Mouse (Mus musculus): ENCODE data around the gene Ugt3a1. TPM values are rescaled to one million over a fixed set of nuclear protein-coding genes. Genes with fewer than 3 reads are reported as not detected.

The Ugt3a1 gene
- polyA plus RNA-seq, 1 experiment from 2014 or later, result not detected

DNA sequence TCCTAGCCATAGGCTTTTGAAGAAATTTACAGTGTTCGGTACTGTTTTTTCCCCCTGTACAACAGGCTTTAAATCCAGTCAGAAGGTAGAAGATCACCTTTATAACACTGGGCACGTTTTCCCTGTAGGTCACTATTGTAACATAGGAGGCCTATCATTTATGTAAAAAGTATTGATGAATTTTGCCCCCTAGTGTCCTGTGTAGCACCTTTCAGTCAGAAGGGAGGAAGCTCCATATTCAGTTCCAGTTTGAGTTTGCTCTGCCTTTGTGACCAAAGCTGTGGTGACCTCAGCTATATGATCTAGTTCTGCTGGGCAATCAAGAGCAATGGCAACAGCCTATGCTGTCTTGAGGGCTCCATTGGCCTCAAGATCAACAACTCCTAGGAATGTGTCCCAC lies 13.0 kb downstream of the Ugt3a1 start:
- 58% methylated on average over 2 of the region's 2 CpGs for WGBS (ENCODE audit: insufficient replicate concordance)
- H3K27ac ChIP-seq (ENCODE audit: low read depth, low read length), result no peak overlapping the region
- ATAC-seq (replicated peaks; ENCODE audit: insufficient number of reproducible peaks, low FRiP score, low TSS enrichment), result no peak
- no peaks in the 10 kb centered on the region for H3K9me3 ChIP-seq (replicated peaks; ENCODE audit: control insufficient read depth, low read length)
- no peaks in the 10 kb centered on the region for H3K4me1 ChIP-seq (ENCODE audit: control insufficient read depth, insufficient read depth, low read length)
- H3K4me3 ChIP-seq (ENCODE audit: low read depth, low read length), result no peak overlapping the region
- H3K36me3 ChIP-seq (ENCODE audit: control insufficient read depth, insufficient read depth, low read length), result no peaks in the 10 kb centered on the region
- H3K27me3 ChIP-seq (ENCODE audit: control insufficient read depth, insufficient read depth, low read length), result no peaks in the 10 kb centered on the region
- H3K4me2 ChIP-seq, result no peak overlapping the region
- no peak overlapping the region for H3K9ac ChIP-seq (ENCODE audit: low read depth, low read length)

DNA sequence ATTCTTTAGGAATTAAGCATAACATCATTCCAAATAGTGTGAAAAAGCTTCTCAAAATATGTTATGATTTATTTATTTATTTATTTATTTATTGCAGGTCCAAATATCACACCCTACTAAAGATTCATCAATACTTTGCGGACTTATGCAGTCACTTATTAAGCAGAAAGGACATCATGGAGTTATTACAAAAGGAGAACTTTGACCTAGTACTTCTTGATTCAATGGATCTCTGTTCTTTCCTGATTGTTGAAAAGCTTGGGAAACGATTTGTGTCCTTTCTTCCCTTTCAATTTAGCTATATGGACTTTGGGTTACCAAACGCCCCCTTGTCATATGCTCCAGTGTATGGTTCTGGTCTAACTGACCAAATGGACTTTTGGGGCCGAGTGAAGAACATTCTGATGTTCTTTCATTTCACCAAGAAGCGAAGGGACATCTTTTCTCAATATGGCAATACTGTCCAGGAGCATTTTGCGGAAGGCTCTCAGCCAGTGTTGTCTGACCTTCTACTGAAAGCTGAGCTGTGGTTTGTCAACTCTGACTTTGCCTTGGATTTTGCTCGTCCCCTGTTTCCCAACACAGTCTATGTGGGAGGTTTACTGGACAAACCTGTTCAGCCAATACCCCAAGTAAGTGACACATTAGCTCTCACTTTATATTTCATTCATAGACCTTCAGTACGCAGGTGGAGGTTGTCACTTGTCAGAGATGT lies 29.4 kb downstream of the Ugt3a1 start:
- Histone ChIP-seq H3K4me3 (ENCODE audit: low read depth, low read length) (no peak overlapping the region), H3K9me3 (replicated peaks; ENCODE audit: control insufficient read depth, low read length) (no peaks in the 10 kb centered on the region), H3K9ac (ENCODE audit: low read depth, low read length) (no peak overlapping the region), H3K36me3 (ENCODE audit: control insufficient read depth, insufficient read depth, low read length) (no peaks in the 10 kb centered on the region), H3K27me3 (ENCODE audit: control insufficient read depth, insufficient read depth, low read length) (no peaks in the 10 kb centered on the region), H3K4me2 (no peak overlapping the region), H3K27ac (ENCODE audit: low read depth, low read length) (no peak overlapping the region), H3K4me1 (ENCODE audit: control insufficient read depth, insufficient read depth, low read length) (no peaks in the 10 kb centered on the region)
- no peak for ATAC-seq (replicated peaks; ENCODE audit: insufficient number of reproducible peaks, low FRiP score, low TSS enrichment)
- 74% methylated on average over 8 of the region's 8 CpGs for WGBS (ENCODE audit: insufficient replicate concordance)

DNA sequence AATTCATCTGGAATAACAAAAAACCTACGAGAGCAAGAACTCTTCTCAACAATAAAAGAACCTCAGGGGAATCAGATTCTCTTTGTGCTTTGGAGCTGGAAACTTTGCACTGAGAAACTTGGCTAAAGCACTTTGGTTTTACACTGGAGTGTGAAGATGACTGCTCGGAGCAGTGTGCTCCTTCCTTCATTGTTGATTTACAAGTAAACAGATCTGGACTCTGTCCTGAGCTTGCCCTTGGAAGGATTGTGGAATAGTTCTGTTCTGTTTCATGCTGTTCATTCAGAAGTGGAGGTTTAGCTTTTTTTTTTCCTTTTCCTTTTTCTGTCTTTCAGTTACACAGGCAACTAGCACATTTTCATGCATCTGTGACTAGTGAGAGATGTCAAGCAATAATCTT lies 57.9 kb downstream of the Ugt3a1 start:
- Histone ChIP-seq H3K9ac (ENCODE audit: low read depth, low read length) (no peak overlapping the region), H3K4me3 (ENCODE audit: low read depth, low read length) (no peak overlapping the region), H3K36me3 (ENCODE audit: control insufficient read depth, insufficient read depth, low read length) (no peaks in the 10 kb centered on the region), H3K27ac (ENCODE audit: low read depth, low read length) (no peak overlapping the region), H3K9me3 (replicated peaks; ENCODE audit: control insufficient read depth, low read length) (no peaks in the 10 kb centered on the region), H3K27me3 (ENCODE audit: control insufficient read depth, insufficient read depth, low read length) (no peaks in the 10 kb centered on the region), H3K4me1 (ENCODE audit: control insufficient read depth, insufficient read depth, low read length) (no peaks in the 10 kb centered on the region), H3K4me2 (no peak overlapping the region)
- WGBS (ENCODE audit: insufficient replicate concordance), result 75% methylated on average over 2 of the region's 2 CpGs
- ATAC-seq (replicated peaks; ENCODE audit: insufficient number of reproducible peaks, low FRiP score, low TSS enrichment), result no peak

DNA sequence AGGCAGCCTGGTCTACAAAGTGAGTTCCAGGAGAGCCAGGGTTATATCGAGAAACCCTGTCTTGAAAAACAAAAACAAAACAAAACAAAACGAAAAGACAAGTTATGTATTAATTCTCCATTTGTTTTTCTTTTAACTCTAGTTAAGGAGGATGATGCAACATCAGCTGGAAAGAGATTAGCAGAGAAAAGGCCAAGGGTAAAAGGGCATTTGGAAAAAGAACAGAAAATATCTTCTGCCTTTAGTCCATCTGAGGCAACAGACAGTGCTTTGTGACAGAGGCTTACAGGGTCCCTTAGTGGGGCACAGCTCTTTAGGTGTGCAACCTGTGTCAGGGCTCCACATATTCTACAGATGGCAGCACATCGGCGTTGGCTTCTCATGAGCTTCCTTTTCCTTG lies 58.7 kb downstream of the Ugt3a1 start, which contains the start of gene Ugt3a2:
Ugt3a2 (plus strand) TSS at position 210 of the 400 bp plus-strand sequence.
- Histone ChIP-seq H3K4me3 (ENCODE audit: low read depth, low read length) (no peak within 1 kb of the TSS), H3K4me2 (no peak within 1 kb of the TSS), H3K27me3 (ENCODE audit: control insufficient read depth, insufficient read depth, low read length) (no peaks in the 10 kb centered on the region), H3K27ac (ENCODE audit: low read depth, low read length) (no peak within 1 kb of the TSS), H3K9ac (ENCODE audit: low read depth, low read length) (no peak within 1 kb of the TSS), H3K9me3 (replicated peaks; ENCODE audit: control insufficient read depth, low read length) (no peaks in the 10 kb centered on the region), H3K4me1 (ENCODE audit: control insufficient read depth, insufficient read depth, low read length) (no peaks in the 10 kb centered on the region), H3K36me3 (ENCODE audit: control insufficient read depth, insufficient read depth, low read length) (no peaks in the 10 kb centered on the region)
- ATAC-seq (replicated peaks; ENCODE audit: insufficient number of reproducible peaks, low FRiP score, low TSS enrichment), result no peak
- WGBS (ENCODE audit: insufficient replicate concordance), result 80% methylated on average over 4 of the region's 4 CpGs

DNA sequence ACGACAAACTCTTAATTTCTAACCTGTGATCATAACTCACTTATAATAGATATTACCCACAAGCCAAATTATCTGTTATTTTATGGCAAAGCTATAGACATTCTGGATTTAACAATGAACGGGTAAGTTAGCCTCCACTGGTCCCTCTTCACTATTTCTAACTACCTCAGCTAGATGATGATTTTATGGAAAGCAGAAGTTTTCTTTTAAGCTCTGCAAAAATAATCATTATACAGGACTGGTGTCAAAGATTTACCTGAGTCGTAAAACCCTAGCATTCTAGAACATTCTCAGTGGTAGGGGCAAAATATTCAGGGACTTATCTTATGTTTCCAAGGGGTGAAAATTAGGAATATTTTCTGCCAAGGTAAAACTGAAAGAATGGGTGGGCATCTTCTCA lies 59.9 kb downstream of the Ugt3a1 start:
- H3K9me3 ChIP-seq (replicated peaks; ENCODE audit: control insufficient read depth, low read length), result no peaks in the 10 kb centered on the region

DNA sequence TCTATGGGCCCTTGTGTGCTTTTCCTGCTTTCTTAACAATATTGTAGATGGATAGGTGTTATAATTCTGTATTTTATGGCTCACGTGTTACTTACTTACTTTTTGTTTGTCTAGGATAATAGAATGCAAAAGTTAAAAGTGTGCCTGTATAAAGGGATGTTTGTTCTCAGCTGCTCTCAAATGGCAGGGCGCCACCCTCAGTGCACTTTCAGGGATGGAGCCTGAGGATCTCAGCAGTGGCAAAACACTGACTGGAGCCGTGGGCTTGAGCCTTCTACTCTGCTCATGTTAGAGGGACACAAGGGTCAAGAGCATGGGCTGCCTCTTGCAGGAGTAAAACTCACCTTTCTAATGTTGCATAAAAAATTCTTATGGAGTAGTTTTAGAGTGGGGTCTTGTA lies 60.3 kb downstream of the Ugt3a1 start:
- Histone ChIP-seq H3K4me1 (ENCODE audit: control insufficient read depth, insufficient read depth, low read length) (no peaks in the 10 kb centered on the region), H3K27ac (ENCODE audit: low read depth, low read length) (no peak overlapping the region), H3K9me3 (replicated peaks; ENCODE audit: control insufficient read depth, low read length) (no peaks in the 10 kb centered on the region), H3K27me3 (ENCODE audit: control insufficient read depth, insufficient read depth, low read length) (no peaks in the 10 kb centered on the region), H3K36me3 (ENCODE audit: control insufficient read depth, insufficient read depth, low read length) (no peaks in the 10 kb centered on the region), H3K4me2 (no peak overlapping the region), H3K4me3 (ENCODE audit: low read depth, low read length) (no peak overlapping the region), H3K9ac (ENCODE audit: low read depth, low read length) (no peak overlapping the region)
- ATAC-seq (replicated peaks; ENCODE audit: insufficient number of reproducible peaks, low FRiP score, low TSS enrichment), result no peak
- WGBS (ENCODE audit: insufficient replicate concordance), result 63% methylated on average over 3 of the region's 3 CpGs

More for the DNA sequence above, 59.9 kb downstream of the Ugt3a1 start:
- no peak overlapping the region for H3K4me3 ChIP-seq (ENCODE audit: low read depth, low read length)
- no peak for ATAC-seq (replicated peaks; ENCODE audit: insufficient number of reproducible peaks, low FRiP score, low TSS enrichment)
- H3K4me2 ChIP-seq, result no peak overlapping the region
- H3K27ac ChIP-seq (ENCODE audit: low read depth, low read length), result no peak overlapping the region
- no peaks in the 10 kb centered on the region for H3K27me3 ChIP-seq (ENCODE audit: control insufficient read depth, insufficient read depth, low read length)
- no peaks in the 10 kb centered on the region for H3K36me3 ChIP-seq (ENCODE audit: control insufficient read depth, insufficient read depth, low read length)
- H3K9ac ChIP-seq (ENCODE audit: low read depth, low read length), result no peak overlapping the region
- WGBS (ENCODE audit: insufficient replicate concordance), result 68% methylated on average over 3 of the region's 3 CpGs
- no peaks in the 10 kb centered on the region for H3K4me1 ChIP-seq (ENCODE audit: control insufficient read depth, insufficient read depth, low read length)

DNA sequence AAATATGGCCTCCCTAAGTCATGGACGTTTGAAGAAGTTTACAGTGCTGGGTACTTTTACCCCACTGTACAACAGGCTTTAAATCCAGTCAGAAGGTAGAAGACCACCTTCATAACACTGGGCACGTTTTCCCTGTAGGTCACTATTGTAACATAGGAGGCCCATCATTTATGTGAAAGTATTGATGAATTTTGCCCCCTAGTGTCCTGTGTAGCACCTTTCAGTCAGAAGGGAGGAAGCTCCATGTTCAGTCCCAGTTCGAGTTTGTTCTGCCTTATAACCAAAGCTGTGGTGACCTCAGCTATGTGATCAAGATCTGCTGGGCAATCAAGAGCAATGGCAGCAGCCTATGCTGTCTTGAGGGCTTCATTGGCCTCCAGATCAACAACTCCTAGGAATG lies 72.1 kb downstream of the Ugt3a1 start:
- 54% methylated on average over 3 of the region's 3 CpGs for WGBS (ENCODE audit: insufficient replicate concordance)
- no peaks in the 10 kb centered on the region for H3K4me1 ChIP-seq (ENCODE audit: control insufficient read depth, insufficient read depth, low read length)
- no peaks in the 10 kb centered on the region for H3K9me3 ChIP-seq (replicated peaks; ENCODE audit: control insufficient read depth, low read length)
- no peak for ATAC-seq (replicated peaks; ENCODE audit: insufficient number of reproducible peaks, low FRiP score, low TSS enrichment)
- no peak overlapping the region for H3K4me3 ChIP-seq (ENCODE audit: low read depth, low read length)
- no peaks in the 10 kb centered on the region for H3K36me3 ChIP-seq (ENCODE audit: control insufficient read depth, insufficient read depth, low read length)
- no peak overlapping the region for H3K27ac ChIP-seq (ENCODE audit: low read depth, low read length)
- no peak overlapping the region for H3K4me2 ChIP-seq
- H3K27me3 ChIP-seq (ENCODE audit: control insufficient read depth, insufficient read depth, low read length), result no peaks in the 10 kb centered on the region
- H3K9ac ChIP-seq (ENCODE audit: low read depth, low read length), result no peak overlapping the region

DNA sequence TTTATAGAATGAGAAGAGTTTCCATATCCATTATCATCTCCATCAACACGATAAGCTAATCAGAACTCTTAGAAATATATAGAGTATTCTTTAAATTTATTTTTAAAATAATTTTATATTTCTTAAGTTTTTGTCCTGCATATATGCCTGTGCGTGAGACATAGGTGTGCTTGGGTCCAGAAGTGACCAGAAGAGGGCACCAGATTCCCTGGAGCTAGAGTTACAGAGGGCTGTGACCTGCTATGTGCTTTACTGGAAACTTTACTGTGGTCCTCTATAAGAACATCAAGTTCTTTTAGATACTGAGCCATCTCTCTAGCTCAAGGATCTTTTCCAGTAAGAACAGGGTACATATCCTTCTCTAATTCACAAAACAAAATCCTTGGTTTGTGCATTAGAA lies 86.1 kb downstream of the Ugt3a1 start:
- Histone ChIP-seq H3K36me3 (ENCODE audit: control insufficient read depth, insufficient read depth, low read length) (no peaks in the 10 kb centered on the region), H3K4me1 (ENCODE audit: control insufficient read depth, insufficient read depth, low read length) (no peaks in the 10 kb centered on the region), H3K9me3 (replicated peaks; ENCODE audit: control insufficient read depth, low read length) (no peaks in the 10 kb centered on the region), H3K4me2 (no peak overlapping the region), H3K9ac (ENCODE audit: low read depth, low read length) (no peak overlapping the region), H3K27me3 (ENCODE audit: control insufficient read depth, insufficient read depth, low read length) (no peaks in the 10 kb centered on the region), H3K27ac (ENCODE audit: low read depth, low read length) (no peak overlapping the region), H3K4me3 (ENCODE audit: low read depth, low read length) (no peak overlapping the region)
- no peak for ATAC-seq (replicated peaks; ENCODE audit: insufficient number of reproducible peaks, low FRiP score, low TSS enrichment)
- WGBS (ENCODE audit: insufficient replicate concordance), result 53% methylated on average over 2 of the region's 2 CpGs
